Mouse (Mus musculus): ENCODE measurements around the gene Pfdn5.

The Pfdn5 gene

GRCm38 (mm10) chr15:102326022-102326576, at the start of gene Pfdn5:
Pfdn5 (plus strand) TSS chr15:102326116.
- DNase-seq (ENCODE audit: low spot score in 2 of 2) = peak; percentile 83 to 88

- no peak for DNase-seq (ENCODE audit: low spot score in 2 of 2)
Measured at GRCm38 (mm10) chr15:102278726-102279091, 47.2 kb upstream of the Pfdn5 start.

- peak; percentile 85 to 88 for DNase-seq (ENCODE audit: low spot score in 2 of 2)
Measured at GRCm38 (mm10) chr15:102279092-102279782, 46.7 kb upstream of the Pfdn5 start, which contains the start of gene Mfsd5. Mfsd5 (plus strand) TSS chr15:102279454.

- DNase-seq (ENCODE audit: low spot score in 2 of 2) = no peak
Measured at GRCm38 (mm10) chr15:102279783-102280520, 46.0 kb upstream of the Pfdn5 start.

GRCm38 (mm10) chr15:102280623-102281022, 45.3 kb upstream of the Pfdn5 start:
- DNase-seq (ENCODE audit: low spot score in 2 of 2) = no peak

- DNase-seq (ENCODE audit: low spot score in 2 of 2) = no peak
Measured at GRCm38 (mm10) chr15:102282463-102283292, 43.2 kb upstream of the Pfdn5 start.

- DNase-seq (ENCODE audit: low spot score in 2 of 2) = no peak
Measured at GRCm38 (mm10) chr15:102283648-102284047, 42.3 kb upstream of the Pfdn5 start.

- DNase-seq (ENCODE audit: low spot score in 2 of 2) = peak in 1 of 2 experiments; percentile 33
Measured at GRCm38 (mm10) chr15:102287395-102287794, 38.5 kb upstream of the Pfdn5 start.

- DNase-seq (ENCODE audit: low spot score in 2 of 2) = peak; percentile 92 to 95
Measured at GRCm38 (mm10) chr15:102295633-102296367, 30.1 kb upstream of the Pfdn5 start, which contains the start of gene Espl1. Espl1 (plus strand) TSS chr15:102296266.

- no peak for DNase-seq (ENCODE audit: low spot score in 2 of 2)
Measured at GRCm38 (mm10) chr15:102296368-102297006, 29.4 kb upstream of the Pfdn5 start.

- DNase-seq (ENCODE audit: low spot score in 2 of 2) = no peak
Measured at GRCm38 (mm10) chr15:102302542-102302941, 23.4 kb upstream of the Pfdn5 start.

- DNase-seq (ENCODE audit: low spot score in 2 of 2) = no peak
Measured at GRCm38 (mm10) chr15:102308717-102309116, 17.2 kb upstream of the Pfdn5 start.

- DNase-seq (ENCODE audit: low spot score in 2 of 2) = peak; percentile 77 to 80
Measured at GRCm38 (mm10) chr15:102310074-102310845, 15.7 kb upstream of the Pfdn5 start.

GRCm38 (mm10) chr15:102311489-102311888, 14.4 kb upstream of the Pfdn5 start:
- no peak for DNase-seq (ENCODE audit: low spot score in 2 of 2)

GRCm38 (mm10) chr15:102315292-102315691, 10.6 kb upstream of the Pfdn5 start:
- DNase-seq (ENCODE audit: low spot score in 2 of 2) = peak; percentile 43 to 60

- peak; percentile 60 to 67 for DNase-seq (ENCODE audit: low spot score in 2 of 2)
Measured at GRCm38 (mm10) chr15:102316263-102316662, 9.7 kb upstream of the Pfdn5 start.

GRCm38 (mm10) chr15:102324654-102325473, 1.1 kb upstream of the Pfdn5 start:
- peak in 1 of 2 experiments; percentile 12 for DNase-seq (ENCODE audit: low spot score in 2 of 2)

GRCm38 (mm10) chr15:102326892-102327291, 976 bp downstream of the Pfdn5 start:
- DNase-seq (ENCODE audit: low spot score in 2 of 2) = no peak

GRCm38 (mm10) chr15:102331610-102332015, 5.7 kb downstream of the Pfdn5 start, which contains the start of gene Myg1:
Myg1 (plus strand) TSS chr15:102331709.
- DNase-seq (ENCODE audit: low spot score in 2 of 2) = peak; percentile 82 to 84

Measured in heart, adult 9 months (tissue).